Mouse (Mus musculus) midbrain, postnatal 0 days (tissue): ENCODE measurements around the gene Zfp808. TPM values are rescaled to one million over a fixed set of nuclear protein-coding genes. Genes with fewer than 3 reads are reported as not detected.
"Not testable (repeated sequence)": the region's sequence is repeated elsewhere in the genome, so short reads cannot be mapped to it uniquely, and the experiment has no call there.

Experiments used
- ATAC-seq: fragments of 200-750 bp; cut with Nextera tagmentation; 2 replicates; pipeline ENCODE4 v1.8.0; 2017; ENCODE audit warnings: moderate number of reproducible peaks, mild to moderate bottlenecking, moderate TSS enrichment, moderate library complexity; ENCODE audit not compliant: low FRiP score
- DNase-seq: peaks from one replicate; pipeline ENCODE4 v3.0.0-alpha.2; 2015; ENCODE audit warnings: low spot score
- H3K27ac ChIP-seq: fragments of 300-500 bp; sonication (generic); 2 replicates; pipeline ENCODE4 v1.5.1; 2014; ENCODE audit warnings: low read depth, mild to moderate bottlenecking, low read length, mixed read lengths
- H3K27me3 ChIP-seq: fragments of 300-500 bp; sonication (generic); 2 replicates; pipeline ENCODE4 v1.6.1; 2014; ENCODE audit warnings: low read length, control low read depth, mixed read lengths; ENCODE audit not compliant: insufficient read depth
- H3K36me3 ChIP-seq: fragments of 300-500 bp; sonication (generic); 2 replicates; pipeline ENCODE4 v1.6.1; 2014; ENCODE audit warnings: low read length, control low read depth, mixed read lengths; ENCODE audit not compliant: insufficient read depth
- H3K4me1 ChIP-seq: fragments of 300-500 bp; sonication (generic); 2 replicates; pipeline ENCODE4 v1.6.1; 2014; ENCODE audit warnings: mild to moderate bottlenecking, control low read depth, antibody characterized with exemption, low read length, mixed read lengths; ENCODE audit not compliant: insufficient read depth
- H3K4me2 ChIP-seq: fragments of 300-500 bp; sonication (generic); 2 replicates; pipeline ENCODE4 v1.6.1; 2014; ENCODE audit warnings: low read depth, mild to moderate bottlenecking, low read length, mixed read lengths; ENCODE audit not compliant: poor library complexity, severe bottlenecking
- H3K4me3 ChIP-seq: fragments of 300-500 bp; sonication (generic); 2 replicates; pipeline ENCODE4 v1.5.1; 2014; ENCODE audit warnings: low read depth, mild to moderate bottlenecking, low read length, moderate library complexity
- H3K9ac ChIP-seq: fragments of 300-500 bp; sonication (generic); replicated peaks from 2 replicates; pipeline ENCODE4 v1.6.1; 2014; ENCODE audit warnings: mild to moderate bottlenecking, low read length, moderate library complexity, mixed read lengths; ENCODE audit not compliant: poor library complexity, severe bottlenecking
- H3K9me3 ChIP-seq: fragments of 300-500 bp; sonication (generic); 2 replicates; pipeline ENCODE4 v1.6.1; 2016; ENCODE audit warnings: low read length, control low read depth
- WGBS: fragments of 180-500 bp; shearing (Covaris S2); extraction: QIAGEN DNeasy Blood & Tissue Kit; methylation state at CpG from one replicate; pipeline ENCODE4 v1.1.7; 2014; 5-methylcytosine and 5-hydroxymethylcytosine counted together
- polyA plus RNA-seq: library from polyadenylated mRNA; unstranded; fragments of >200 nt; fragmentation: Nextera tagmentation; extraction: Ambion mirVana; gene quantifications from 2 replicates; pipeline ENCODE4 v1.2.1, GENCODE M21; 2015
- total RNA-seq: library from RNA; depleted of rRNA; stranded (reverse); fragments of >200 nt; gene quantifications from 2 replicates; pipeline ENCODE4 v1.2.3, GENCODE M21; 2014; rRNA removed

Zfp808 gene
- total RNA-seq (1.1 and 8.7 TPM in 2 replicates), polyA plus RNA-seq (1.7 and 1.8 TPM in 2 replicates)

DNA sequence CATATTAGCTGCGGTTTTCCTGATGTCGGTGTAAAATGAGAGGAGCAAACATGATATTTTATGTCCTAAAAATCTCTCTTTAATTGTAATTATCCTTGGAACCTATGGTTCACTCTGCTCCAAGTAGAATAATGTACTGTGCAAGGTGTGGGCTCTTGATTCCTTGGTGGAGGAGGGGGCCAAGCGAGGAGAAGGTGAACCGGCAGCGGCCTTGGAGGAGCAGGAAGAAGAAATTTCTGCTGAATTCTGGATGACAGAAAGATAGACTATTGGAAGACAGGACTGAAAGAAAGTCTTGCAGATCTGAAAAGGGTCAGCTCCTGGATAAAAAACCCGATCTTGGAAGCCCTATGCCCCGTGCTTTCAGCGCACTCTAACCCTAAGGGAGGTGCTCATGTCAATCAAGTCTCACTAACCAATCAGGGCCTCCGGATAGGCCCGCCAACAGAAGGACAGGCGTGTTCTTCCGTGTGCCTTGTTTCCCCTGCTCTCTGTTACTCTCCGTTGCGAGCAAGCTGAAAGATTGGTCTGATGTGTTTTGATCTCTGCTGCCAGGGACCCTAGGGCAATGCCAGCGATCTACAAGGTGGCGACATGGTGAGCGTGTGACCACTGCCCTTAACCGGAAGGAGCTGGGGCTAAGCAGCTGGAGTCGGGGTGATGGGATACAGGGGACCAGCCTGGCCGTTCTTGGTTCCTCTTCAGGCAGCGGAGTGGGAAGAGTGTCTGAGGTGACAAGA, at the start of gene Zfp808:
Zfp808 (plus strand) TSS at position 455 of the 740 bp plus-strand sequence.
- ATAC-seq, H3K27ac ChIP-seq, H3K4me1 ChIP-seq, H3K9me3 ChIP-seq, H3K36me3 ChIP-seq, H3K27me3 ChIP-seq: not testable (repeated sequence)
- Histone ChIP-seq H3K9ac (peak within 1 kb of the TSS; percentile 48; the same call in 1 of the 2 replicates), H3K4me3 (peak within 1 kb of the TSS; percentile 47), H3K4me2 (peak within 1 kb of the TSS; percentile 48)
- peak; percentile 31 for DNase-seq
- WGBS, result 2% methylated on average over 19 of the region's 21 CpGs

DNA sequence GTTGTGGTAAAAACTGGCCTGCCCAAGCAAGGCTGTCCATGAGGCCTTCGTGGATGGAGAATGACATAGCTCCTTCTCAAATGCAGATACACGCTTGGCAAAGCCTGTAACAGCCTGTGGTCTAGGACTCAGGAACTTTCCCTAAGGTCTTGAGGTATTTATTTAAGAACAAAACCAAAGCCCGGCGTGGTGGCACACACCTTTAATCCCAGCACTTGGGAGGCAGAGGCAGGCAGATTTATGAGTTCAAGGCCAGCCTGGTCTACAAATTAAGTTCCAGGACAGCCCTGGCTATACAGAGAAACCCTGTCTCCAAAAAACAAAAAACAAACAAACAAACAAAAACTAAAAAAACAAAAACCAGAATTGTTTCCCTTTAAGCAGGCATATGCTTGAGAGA, 30.9 kb upstream of the Zfp808 start:
- DNase-seq, H3K4me3 ChIP-seq, H3K9me3 ChIP-seq, H3K27ac ChIP-seq, ATAC-seq, H3K27me3 ChIP-seq, H3K36me3 ChIP-seq, H3K4me2 ChIP-seq, H3K4me1 ChIP-seq, H3K9ac ChIP-seq: not testable (repeated sequence)
- WGBS, result 82% methylated on average over 4 of the region's 4 CpGs

DNA sequence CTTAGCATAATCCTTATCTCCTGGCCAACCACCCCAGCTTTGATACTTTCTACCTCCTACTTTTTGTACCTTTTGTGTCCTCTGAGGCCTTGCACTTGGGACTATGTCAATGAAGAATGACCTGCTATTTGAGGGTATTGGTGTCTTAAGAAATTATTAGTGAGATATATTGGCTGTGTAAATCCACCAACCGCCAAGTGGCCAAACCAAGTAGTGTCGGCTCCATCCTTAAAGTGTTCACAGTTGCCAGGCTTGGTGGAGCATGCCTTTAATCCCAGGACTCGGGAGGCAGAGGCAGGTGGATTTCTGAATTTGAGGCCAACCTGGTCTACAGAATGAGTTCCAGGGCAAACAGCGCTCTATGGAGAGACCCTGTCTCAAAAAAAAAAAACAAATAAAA, 30.2 kb upstream of the Zfp808 start:
- H3K9me3 ChIP-seq, H3K27ac ChIP-seq, DNase-seq, H3K4me2 ChIP-seq, H3K9ac ChIP-seq, H3K27me3 ChIP-seq, ATAC-seq, H3K36me3 ChIP-seq, H3K4me3 ChIP-seq, H3K4me1 ChIP-seq: not testable (repeated sequence)
- 82% methylated on average over 4 of the region's 4 CpGs for WGBS

DNA sequence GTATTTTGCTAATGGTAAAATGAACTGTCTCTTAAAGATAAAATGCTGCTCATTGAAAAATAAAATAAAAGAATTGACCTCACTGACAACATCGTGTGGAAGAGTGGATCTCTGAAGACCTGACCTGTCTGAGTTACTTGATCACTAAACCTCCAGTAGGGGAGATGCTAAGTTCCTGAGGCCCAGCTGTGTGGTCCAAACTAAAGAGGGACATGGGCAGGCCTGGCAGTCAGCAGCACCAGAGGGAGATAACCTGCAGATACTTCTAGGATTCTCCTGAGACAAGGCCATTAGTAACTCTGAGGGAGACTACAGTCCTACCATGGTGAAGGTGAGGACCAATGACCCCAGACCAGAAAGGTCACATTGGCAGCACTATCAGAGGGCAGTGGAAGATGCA, 27.3 kb upstream of the Zfp808 start:
- 73% methylated on average over 1 of the region's 1 CpGs for WGBS
- not testable (repeated sequence) for H3K9me3 ChIP-seq, H3K4me1 ChIP-seq, DNase-seq, H3K9ac ChIP-seq, H3K4me2 ChIP-seq, H3K27ac ChIP-seq, H3K4me3 ChIP-seq, H3K36me3 ChIP-seq, ATAC-seq, H3K27me3 ChIP-seq

DNA sequence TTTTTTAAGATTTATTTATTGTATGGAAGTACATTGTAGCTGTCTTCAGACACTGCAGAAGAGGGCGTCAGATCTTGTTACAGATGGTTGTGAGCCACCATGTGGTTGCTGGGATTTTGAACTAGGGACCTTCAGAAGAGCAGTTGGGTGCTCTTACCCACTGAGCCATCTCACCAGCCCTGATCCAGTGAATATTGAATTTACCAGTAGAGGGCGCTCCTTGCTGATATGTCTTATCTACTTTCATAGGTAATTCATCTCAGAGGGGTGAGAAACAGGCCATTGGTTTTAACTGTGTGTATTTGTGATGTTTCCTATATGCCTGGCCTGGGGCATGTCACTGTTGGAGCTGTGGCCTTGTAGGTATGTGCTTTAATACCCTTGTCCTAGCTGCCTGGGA, 13.8 kb upstream of the Zfp808 start:
- H3K9ac ChIP-seq, H3K9me3 ChIP-seq, H3K4me2 ChIP-seq, H3K27ac ChIP-seq, H3K4me1 ChIP-seq, DNase-seq, H3K4me3 ChIP-seq, H3K36me3 ChIP-seq, ATAC-seq, H3K27me3 ChIP-seq: not testable (repeated sequence)
- 21% methylated on average over 2 of the region's 2 CpGs for WGBS

GRCm38 (mm10) chr13:62121578-62121977, 8.1 kb upstream of the Zfp808 start:
- H3K9ac ChIP-seq, H3K27ac ChIP-seq, H3K4me2 ChIP-seq, H3K4me3 ChIP-seq, H3K4me1 ChIP-seq, H3K36me3 ChIP-seq, H3K27me3 ChIP-seq, ATAC-seq, H3K9me3 ChIP-seq, DNase-seq: not testable (repeated sequence)
- 59% methylated on average over 1 of the region's 1 CpGs for WGBS

GRCm38 (mm10) chr13:62181835-62182755, 52.4 kb downstream of the Zfp808 start:
- not testable (repeated sequence) for H3K9ac ChIP-seq, H3K4me2 ChIP-seq, ATAC-seq, H3K9me3 ChIP-seq, H3K27me3 ChIP-seq, H3K4me1 ChIP-seq, DNase-seq, H3K27ac ChIP-seq, H3K36me3 ChIP-seq, H3K4me3 ChIP-seq
- 68% methylated on average over 2 of the region's 2 CpGs for WGBS
